Mouse (Mus musculus): ENCODE data around the gene Fbxl17.

Gene Fbxl17

DNA sequence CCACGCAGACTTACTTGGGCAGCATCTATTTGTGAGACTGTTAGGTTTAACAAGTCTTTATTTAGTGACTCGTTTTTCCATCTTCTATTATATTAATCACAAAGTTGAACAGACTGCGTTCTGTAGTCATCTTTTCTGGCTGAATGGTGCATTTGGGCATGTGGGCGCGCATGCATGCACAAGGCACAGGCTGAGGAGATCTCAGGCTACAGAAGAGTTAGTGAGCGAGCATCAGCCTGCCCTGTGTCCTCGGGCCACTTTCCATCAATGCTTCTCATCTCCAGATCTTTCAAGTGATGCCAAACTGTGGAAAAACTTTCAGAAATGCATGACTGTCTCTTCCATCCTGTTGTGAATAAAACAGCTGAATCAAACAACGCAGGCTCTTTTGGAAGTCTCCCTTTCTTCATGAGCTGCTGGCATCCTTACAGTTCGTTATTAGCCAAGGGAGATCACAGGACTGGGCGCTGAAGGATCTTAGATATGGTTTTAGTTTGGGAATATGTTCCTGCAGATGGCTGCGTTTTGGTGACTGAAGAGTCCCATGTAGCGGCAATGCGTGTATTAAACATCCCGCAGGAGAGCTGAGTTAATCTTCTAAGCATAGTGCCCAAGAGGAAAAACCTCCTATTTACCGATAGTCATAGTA is 442.0 kb downstream of the Fbxl17 start:
- no peak for DNase-seq (ENCODE audit: extremely low spot score, low spot score)

- DNase-seq (ENCODE audit: extremely low spot score, low spot score): no peak
Observed at GRCm38 (mm10) chr17:63056976-63057375, 442.8 kb downstream of the Fbxl17 start.

DNA sequence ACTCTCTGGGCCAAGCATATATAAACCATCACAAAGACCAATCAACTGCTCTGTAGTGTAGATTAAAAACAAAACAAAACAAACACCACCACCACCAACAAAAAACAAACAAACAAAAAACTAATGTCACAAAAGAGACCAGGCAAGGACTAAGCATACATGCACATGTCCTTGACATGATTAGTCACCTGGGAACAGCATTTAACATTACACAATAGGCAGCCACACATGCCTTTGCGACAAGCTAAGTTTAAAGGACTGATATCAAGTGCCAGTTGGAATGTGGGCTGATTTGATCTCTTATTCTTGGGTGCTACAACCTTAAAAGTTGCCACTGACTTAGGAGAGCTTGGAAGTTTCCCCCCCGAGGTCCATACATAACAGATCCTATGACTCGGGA is 446.5 kb downstream of the Fbxl17 start:
- no peak for DNase-seq (ENCODE audit: extremely low spot score, low spot score)

- DNase-seq (ENCODE audit: extremely low spot score, low spot score): no peak
Observed at GRCm38 (mm10) chr17:63046401-63046800, 453.4 kb downstream of the Fbxl17 start.

DNA sequence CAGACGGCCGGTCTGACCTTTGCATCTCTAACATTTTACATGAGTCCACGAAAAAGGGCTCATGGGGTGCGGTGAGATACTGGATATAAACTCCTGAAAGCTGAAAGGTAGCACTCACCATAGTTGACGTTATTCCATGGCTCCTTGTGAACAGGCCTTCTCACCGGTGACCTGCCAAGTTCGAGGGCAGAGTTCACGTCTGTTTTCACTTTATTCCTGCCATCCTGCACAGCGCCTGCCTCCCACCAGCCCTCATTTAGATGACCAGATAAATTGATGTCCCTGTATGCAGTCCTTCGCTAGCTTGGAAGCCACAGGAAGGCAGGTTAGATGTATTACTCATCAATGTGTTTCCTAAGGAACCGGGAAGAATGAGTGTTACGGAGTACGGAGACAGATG is 454.5 kb downstream of the Fbxl17 start:
- peak; percentile 36 for DNase-seq (ENCODE audit: extremely low spot score, low spot score)

GRCm38 (mm10) chr17:63043046-63043675 is 456.7 kb downstream of the Fbxl17 start:
- DNase-seq (ENCODE audit: extremely low spot score, low spot score): no peak

- no peak for DNase-seq (ENCODE audit: extremely low spot score, low spot score)
Observed at GRCm38 (mm10) chr17:63037562-63037961, 462.3 kb downstream of the Fbxl17 start.

DNA sequence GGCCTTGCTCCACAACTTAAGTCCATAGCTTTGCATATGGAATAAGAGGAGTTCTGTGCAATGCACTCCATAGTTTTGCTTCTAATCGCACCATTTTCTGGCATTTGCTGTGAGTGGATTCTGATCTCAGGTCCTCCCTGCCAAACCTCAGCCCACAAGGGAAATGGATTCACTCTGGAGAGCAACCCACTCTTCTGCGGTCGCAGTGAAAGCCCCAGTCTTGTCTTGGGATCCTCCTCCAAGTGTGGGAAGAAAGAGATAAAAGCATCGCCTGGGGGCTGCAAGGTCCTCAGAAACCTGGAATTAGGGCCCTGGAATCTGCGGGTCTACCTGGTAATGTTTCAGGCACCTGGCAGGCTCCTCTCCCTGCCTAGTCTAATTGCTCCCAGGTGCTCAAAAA is 466.7 kb downstream of the Fbxl17 start:
- no peak for DNase-seq (ENCODE audit: extremely low spot score, low spot score)

DNA sequence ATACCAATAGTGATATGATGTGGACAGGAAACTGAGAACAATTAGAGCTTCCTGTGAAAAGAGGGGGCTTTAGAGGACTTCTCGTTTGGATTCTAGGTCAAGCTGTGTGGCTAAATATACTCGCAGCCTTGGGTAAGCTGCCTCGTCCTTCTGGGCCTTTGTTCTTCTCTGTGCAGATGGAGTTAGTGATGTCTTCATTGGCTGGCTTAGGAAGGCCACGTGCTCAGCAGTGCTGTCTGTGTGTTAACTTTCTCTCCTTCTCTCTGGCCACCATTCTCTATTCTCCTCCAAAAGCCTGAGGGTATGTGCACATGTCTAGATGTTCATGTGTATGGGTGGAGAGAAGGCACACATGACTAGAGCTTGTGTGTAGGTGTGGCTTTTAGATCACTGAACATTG is 470.7 kb downstream of the Fbxl17 start:
- no peak for DNase-seq (ENCODE audit: extremely low spot score, low spot score)

- peak; percentile 34 for DNase-seq (ENCODE audit: extremely low spot score, low spot score)
Observed at GRCm38 (mm10) chr17:63025238-63025637, 474.6 kb downstream of the Fbxl17 start.

- no peak for DNase-seq (ENCODE audit: extremely low spot score, low spot score)
Observed at GRCm38 (mm10) chr17:63017605-63018167, 482.1 kb downstream of the Fbxl17 start.

- DNase-seq (ENCODE audit: extremely low spot score, low spot score): no peak
Observed at GRCm38 (mm10) chr17:63012571-63012923, 487.3 kb downstream of the Fbxl17 start.

DNA sequence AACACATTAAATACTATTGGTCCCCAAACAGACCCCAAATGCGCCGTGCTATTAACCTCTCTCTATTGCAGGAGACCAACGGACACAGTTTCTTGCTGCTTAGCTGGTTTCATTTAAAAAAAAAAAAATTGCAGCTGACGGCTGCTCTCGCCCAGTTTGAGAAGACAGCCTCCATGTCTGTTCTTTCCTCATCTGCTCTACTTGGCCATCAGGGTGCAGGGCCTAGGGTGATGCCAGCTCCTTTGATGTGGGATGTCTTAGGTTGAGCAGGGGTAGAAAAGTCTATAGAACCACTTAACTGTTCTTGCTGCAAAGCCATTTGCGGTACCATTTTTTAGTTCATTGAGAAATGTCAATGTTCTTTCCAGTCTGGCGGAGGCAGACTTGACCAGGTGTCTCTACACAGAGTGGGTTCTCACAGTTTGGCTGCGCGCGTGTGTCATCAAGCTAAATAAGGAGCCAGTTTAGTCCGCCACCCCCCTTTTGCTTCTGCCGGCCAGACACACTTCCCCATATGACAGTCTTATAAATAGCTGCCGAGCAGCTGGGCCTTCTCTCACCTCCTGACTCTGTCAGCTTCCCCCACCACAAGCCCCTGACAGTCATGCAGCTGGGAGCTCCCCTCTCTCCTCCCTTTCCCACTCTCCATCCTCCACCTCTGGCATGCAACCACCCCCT is 487.8 kb downstream of the Fbxl17 start:
- DNase-seq (ENCODE audit: extremely low spot score, low spot score): peak; percentile 31

DNA sequence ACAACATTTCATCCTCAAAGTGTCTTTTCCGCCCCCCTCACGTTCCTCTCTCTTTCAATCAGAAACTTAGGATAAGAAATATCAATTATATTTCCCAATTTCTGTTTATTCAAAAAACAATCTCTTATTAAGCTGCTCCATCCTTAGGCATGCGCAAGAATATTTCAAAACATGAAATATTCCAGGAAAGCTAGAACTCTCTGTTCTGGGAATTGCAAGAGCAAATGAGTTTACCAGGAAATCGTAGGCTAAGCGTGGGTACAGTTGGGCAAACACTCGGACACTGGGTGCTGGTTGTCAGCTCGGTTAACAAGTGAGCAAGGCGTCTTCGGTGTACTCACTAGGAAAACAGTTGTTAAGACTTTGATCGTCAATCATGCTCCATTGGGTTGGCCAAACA is 489.0 kb downstream of the Fbxl17 start:
- no peak for DNase-seq (ENCODE audit: extremely low spot score, low spot score)

DNA sequence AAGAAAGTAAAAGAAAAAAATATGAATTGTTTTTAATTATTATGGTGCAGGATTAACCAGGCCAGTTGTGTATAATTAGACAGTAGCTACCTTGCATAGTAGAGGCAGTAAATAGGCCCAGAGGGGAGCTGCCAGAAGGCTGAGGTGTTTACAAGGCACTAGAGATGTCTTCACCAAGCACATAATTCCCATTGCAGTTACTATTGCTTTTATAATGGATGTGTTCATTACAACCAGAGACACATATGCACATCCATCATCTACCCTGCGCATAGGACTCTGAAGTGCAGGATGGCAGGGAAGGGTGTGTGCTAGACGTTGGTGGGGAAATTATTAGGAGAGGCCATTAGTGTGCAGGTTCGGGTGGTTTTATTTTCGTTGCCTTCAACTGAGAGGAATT is 491.0 kb downstream of the Fbxl17 start:
- DNase-seq (ENCODE audit: extremely low spot score, low spot score): no peak

- peak; percentile 44 for DNase-seq (ENCODE audit: extremely low spot score, low spot score)
Observed at GRCm38 (mm10) chr17:63008277-63008676, 491.5 kb downstream of the Fbxl17 start.

DNA sequence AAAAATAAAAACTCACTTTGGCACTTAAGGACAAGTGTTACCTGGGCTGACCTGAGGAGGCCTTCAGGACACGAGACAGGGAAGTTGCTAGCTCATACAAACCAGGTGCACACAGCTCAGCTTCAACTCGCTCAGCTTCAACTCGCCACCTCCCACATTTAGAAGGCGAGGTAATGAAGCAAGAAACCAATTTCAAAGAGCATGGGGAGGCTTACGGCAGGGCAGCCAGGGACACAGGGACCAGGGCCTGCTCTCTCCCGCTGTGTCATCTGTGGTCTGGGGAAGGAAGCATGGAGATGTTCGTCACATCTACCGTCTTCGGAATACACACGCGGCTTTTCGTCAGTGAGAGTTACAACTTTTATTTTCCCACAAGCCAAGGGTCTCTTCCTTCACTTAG is 491.9 kb downstream of the Fbxl17 start:
- DNase-seq (ENCODE audit: extremely low spot score, low spot score): no peak
